Mouse (Mus musculus) CH12.LX (cell line): ENCODE data around the gene Sf1. TPM values are rescaled to one million over a fixed set of nuclear protein-coding genes. Genes with fewer than 3 reads are reported as not detected.

Experiments used
- DNase-seq: peaks from one replicate; pipeline ENCODE4 v3.0.0-alpha.2; 2013; ENCODE audit errors: extremely low read depth
- H3K27ac ChIP-seq: 2 replicates; pipeline ENCODE4 v1.5.1; 2012; ENCODE audit warnings: low read depth, mild to moderate bottlenecking, control low read depth, moderate library complexity; ENCODE audit not compliant: insufficient read depth
- H3K27me3 ChIP-seq: replicated peaks from 2 replicates; pipeline ENCODE3; 2012; ENCODE audit warnings: inconsistent platforms
- H3K36me3 ChIP-seq, 2 experiments: replicated peaks in 1 of 2; 2 replicates each; pipeline versions ENCODE3 to v1.6.1; 2012; ENCODE audit warnings: inconsistent platforms in 1 of 2, low read length in 1 of 2, mild to moderate bottlenecking in 1 of 2, mixed read lengths in 1 of 2, moderate library complexity in 1 of 2; ENCODE audit not compliant: control insufficient read depth in 1 of 2, insufficient read depth in 1 of 2
- H3K4me1 ChIP-seq, 2 experiments: 2 replicates each; pipeline ENCODE4 v1.6.1; 2012; ENCODE audit warnings: inconsistent platforms in 1 of 2, moderate library complexity in 1 of 2; ENCODE audit not compliant: insufficient read depth in 2 of 2, control insufficient read depth in 1 of 2
- H3K4me2 ChIP-seq: 2 replicates; pipeline ENCODE4 v1.6.1; 2012; ENCODE audit warnings: low read depth, mild to moderate bottlenecking, control low read depth; ENCODE audit not compliant: poor library complexity, insufficient read depth, severe bottlenecking
- H3K4me3 ChIP-seq, 3 experiments: fragments of 150-350 bp in 1 of 3; sonication (generic) in 1 of 3; replicated peaks in 1 of 3; 2 replicates each; pipeline versions ENCODE3 to v1.5.1; 2011 to 2012; ENCODE audit warnings: low read depth in 2 of 3, low read length in 2 of 3, mild to moderate bottlenecking in 2 of 3, moderate library complexity in 2 of 3, control low read depth in 1 of 3, improper control_type of control experiment in 1 of 3, inconsistent platforms in 1 of 3, mixed read lengths in 1 of 3; ENCODE audit not compliant: poor library complexity in 1 of 3
- H3K79me2 ChIP-seq: replicated peaks from 2 replicates; pipeline ENCODE4 v1.6.1; 2012; ENCODE audit warnings: mild to moderate bottlenecking, moderate library complexity; ENCODE audit not compliant: control insufficient read depth, poor library complexity, insufficient read depth, severe bottlenecking; ENCODE audit errors: extremely low read depth
- H3K9ac ChIP-seq: 2 replicates; pipeline ENCODE4 v1.6.1; 2012; ENCODE audit warnings: low read depth, mild to moderate bottlenecking, control low read depth, moderate library complexity; ENCODE audit not compliant: insufficient read depth
- H3K9me3 ChIP-seq: replicated peaks from 2 replicates; pipeline ENCODE3; 2012; ENCODE audit warnings: low read length, inconsistent platforms, mixed read lengths
- CHD1 ChIP-seq: IDR thresholded peaks from 2 replicates; pipeline ENCODE4 v1.6.1; 2012; ENCODE audit warnings: low read depth, low read length, improper control_type of control experiment, inconsistent platforms
- CTCF ChIP-seq, 2 experiments: IDR thresholded peaks in 1 of 2; conservative IDR thresholded peaks in 1 of 2; 2 replicates each; pipeline ENCODE4 v1.5.1; 2011 to 2012; ENCODE audit warnings: low read depth in 2 of 2, low read length in 2 of 2, improper control_type of control experiment in 1 of 2, inconsistent platforms in 1 of 2, mild to moderate bottlenecking in 1 of 2, moderate library complexity in 1 of 2
- E2F4 ChIP-seq: IDR thresholded peaks from 2 replicates; pipeline ENCODE4 v1.6.1; 2011; ENCODE audit warnings: low read depth, low read length, improper control_type of control experiment; ENCODE audit not compliant: insufficient replicate concordance
- ETS1 ChIP-seq: conservative IDR thresholded peaks from 2 replicates; pipeline ENCODE4 v1.6.1; 2012; ENCODE audit warnings: low read depth, mild to moderate bottlenecking, inconsistent platforms, low read length, improper control_type of control experiment, moderate library complexity
- GABPA ChIP-seq: IDR thresholded peaks from 2 replicates; pipeline ENCODE4 v1.6.1; 2012; ENCODE audit warnings: low read depth, low read length, improper control_type of control experiment, inconsistent platforms; ENCODE audit not compliant: insufficient replicate concordance
- JUND ChIP-seq: conservative IDR thresholded peaks from 2 replicates; pipeline ENCODE4 v1.6.1; 2011; ENCODE audit warnings: low read depth, low read length, improper control_type of control experiment
- MAFK ChIP-seq: IDR thresholded peaks from 2 replicates; pipeline ENCODE4 v1.6.1; 2011; ENCODE audit warnings: low read length, improper control_type of control experiment; ENCODE audit not compliant: insufficient replicate concordance
- MAZ ChIP-seq: IDR thresholded peaks from 2 replicates; pipeline ENCODE4 v1.6.1; 2012; ENCODE audit warnings: low read depth, mild to moderate bottlenecking, inconsistent platforms, low read length, improper control_type of control experiment, moderate library complexity
- MEF2A ChIP-seq: IDR thresholded peaks from 2 replicates; pipeline ENCODE4 v1.6.1; 2014; ENCODE audit warnings: low read depth, mild to moderate bottlenecking, inconsistent platforms, low read length, improper control_type of control experiment, borderline replicate concordance
- MYC ChIP-seq: IDR thresholded peaks from 2 replicates; pipeline ENCODE4 v1.6.1; 2011; ENCODE audit warnings: low read depth, mild to moderate bottlenecking, improper control_type of control experiment, low read length
- NELFE ChIP-seq: IDR thresholded peaks from 2 replicates; pipeline ENCODE4 v1.6.1; 2011; ENCODE audit warnings: low read depth, low read length, improper control_type of control experiment
- PAX5 ChIP-seq: IDR thresholded peaks from 2 replicates; pipeline ENCODE4 v1.6.1; 2012; ENCODE audit warnings: low read length, inconsistent platforms, mixed read lengths
- POLR2A ChIP-seq: IDR thresholded peaks from 2 replicates; pipeline ENCODE4 v1.6.1; 2011; ENCODE audit warnings: low read depth, mild to moderate bottlenecking, improper control_type of control experiment, low read length
- RAD21 ChIP-seq: IDR thresholded peaks from 2 replicates; pipeline ENCODE4 v1.6.1; 2011; ENCODE audit warnings: low read depth, mild to moderate bottlenecking, low read length, improper control_type of control experiment, moderate library complexity
- RCOR1 ChIP-seq: conservative IDR thresholded peaks from 2 replicates; pipeline ENCODE4 v1.6.1; 2012; ENCODE audit warnings: low read depth, mild to moderate bottlenecking, inconsistent platforms, low read length, improper control_type of control experiment
- SMC3 ChIP-seq: IDR thresholded peaks from 2 replicates; pipeline ENCODE4 v1.6.1; 2011; ENCODE audit warnings: low read depth, low read length, improper control_type of control experiment
- TBP ChIP-seq: conservative IDR thresholded peaks from 2 replicates; pipeline ENCODE4 v1.6.1; 2011; ENCODE audit warnings: low read depth, low read length, improper control_type of control experiment
- TCF12 ChIP-seq: IDR thresholded peaks from 2 replicates; pipeline ENCODE4 v1.6.1; 2014; ENCODE audit warnings: low read depth, mild to moderate bottlenecking, inconsistent platforms, low read length, improper control_type of control experiment
- ZC3H11A ChIP-seq: IDR thresholded peaks from 2 replicates; pipeline ENCODE4 v1.6.1; 2012; ENCODE audit warnings: low read depth, mild to moderate bottlenecking, inconsistent platforms, low read length, improper control_type of control experiment
- ZKSCAN1 ChIP-seq: IDR thresholded peaks from 2 replicates; pipeline ENCODE4 v1.6.1; 2012; ENCODE audit warnings: low read depth, inconsistent platforms, low read length, improper control_type of control experiment, borderline replicate concordance
- ZNF384 ChIP-seq: IDR thresholded peaks from 2 replicates; pipeline ENCODE4 v1.6.1; 2012; ENCODE audit warnings: low read depth, low read length, improper control_type of control experiment, inconsistent platforms
- dilution Hi-C: fragments of 300-500 bp; cut with MboI; formaldehyde crosslinking; loops from 2 replicates; pipeline ENCODE4 v1.14.3; 2020; ENCODE audit warnings: low sequenced_read_pairs; ENCODE audit not compliant: extremely low pct_unique_long_range_greater_than_20kb, extremely low pct_ligation_motif_present
- in situ Hi-C: fragments of 300-500 bp; cut with MboI; formaldehyde crosslinking; loops from 3 replicates; pipeline ENCODE4 v1.14.3; 2019; ENCODE audit warnings: low sequenced_read_pairs, low pct_ligation_motif_present, low pct_unique_long_range_greater_than_20kb, mixed read lengths
- polyA plus RNA-seq: library from polyadenylated mRNA; unstranded; fragments of >175 nt; gene quantifications from 2 replicates; pipeline ENCODE4 v1.2.1, GENCODE M21; 2012; ENCODE audit warnings: low read depth; ENCODE audit not compliant: insufficient read length
- total RNA-seq, 2 experiments: library from RNA; depleted of rRNA; stranded (reverse); fragments of 300-350 nt in 1 of 2; fragments of >200 nt in 1 of 2; gene quantifications; 2 replicates each; pipeline ENCODE4 v1.2.3; 2012 to 2014

Gene Sf1
- total and polyA plus RNA-seq, 3 experiments = 54.5 to 251 (median 70.4) TPM

- in situ Hi-C loops (no loop called here), dilution Hi-C loops (no loop called here)
- Histone ChIP-seq H3K27me3 (peaks cover 64% of the 10 kb centered on the region), H3K36me3 (no peaks in the 10 kb centered on the region), H3K9me3 (no peaks in the 10 kb centered on the region), H3K27ac (no peak overlapping the region), H3K79me2 (no peaks in the 10 kb centered on the region), H3K4me2 (no peak overlapping the region), H3K4me1 (peaks cover 4 to 23% of the 10 kb centered on the region in 2 experiments; a peak in 3 of 4 replicates), H3K4me3 (no peak overlapping the region), H3K9ac (no peak overlapping the region)
- no peak for DNase-seq
- no peak for TF ChIP-seq ETS1
- no peak for TF ChIP-seq PAX5
- no peak for TF ChIP-seq MYC
- TF ChIP-seq TCF12 = no peak
- no peak for TF ChIP-seq RAD21
- TF ChIP-seq MAFK = no peak
- TF ChIP-seq POLR2A = no peak
- TF ChIP-seq MEF2A = no peak
- TF ChIP-seq SMC3 = no peak
- no peak for TF ChIP-seq GABPA
- TF ChIP-seq CTCF (conservative IDR thresholded peaks at IDR 0.05 in 1 of 2, IDR thresholded peaks at IDR 0.05 in 1 of 2; ENCODE audit: low read depth in 2 of 2, low read length in 2 of 2) = no peak
- TF ChIP-seq ZC3H11A = no peak
Measured at GRCm38 (mm10) chr19:6422014-6422413, 58.5 kb downstream of the Sf1 start.

GRCm38 (mm10) chr19:6423241-6423640, 59.8 kb downstream of the Sf1 start:
- dilution Hi-C loops = no loop called here
- no peak for DNase-seq

More at GRCm38 (mm10) chr19:6423241-6423640, 59.8 kb downstream of the Sf1 start:
- Histone ChIP-seq H3K9me3 (peaks cover 3% of the 10 kb centered on the region), H3K4me1 (peaks cover 0 to 12% of the 10 kb centered on the region in 2 experiments; a peak in 2 of 4 replicates), H3K27me3 (peaks cover 64% of the 10 kb centered on the region), H3K9ac (no peak overlapping the region), H3K4me2 (no peak overlapping the region), H3K27ac (no peak overlapping the region), H3K4me3 (no peak overlapping the region), H3K79me2 (no peaks in the 10 kb centered on the region), H3K36me3 (no peaks in the 10 kb centered on the region)
- no peak for TF ChIP-seq POLR2A
- no peak for TF ChIP-seq ZC3H11A
- no peak for TF ChIP-seq TBP
- no peak for TF ChIP-seq JUND
- no peak for TF ChIP-seq MAZ
- TF ChIP-seq RCOR1 = no peak
- no peak for TF ChIP-seq E2F4
- TF ChIP-seq ZNF384 = no peak
- no peak for TF ChIP-seq NELFE
- TF ChIP-seq TCF12 = no peak
- TF ChIP-seq RAD21 = no peak
- TF ChIP-seq ETS1 = no peak
- TF ChIP-seq ZKSCAN1 = no peak
- TF ChIP-seq CHD1 = no peak
- in situ Hi-C loops = no loop called here
